Mouse (Mus musculus) liver, adult 2 months (tissue): Measurements from ENCODE around the gene Cpsf4. TPM values are rescaled to one million over a fixed set of nuclear protein-coding genes. Genes with fewer than 3 reads are reported as not detected.
"Not testable (repeated sequence)": the region's sequence is repeated elsewhere in the genome, so short reads cannot be mapped to it uniquely, and the experiment has no call there.

Source experiments
- DNase-seq: peaks from one replicate; pipeline ENCODE4 v3.0.0-alpha.2; 2011; ENCODE audit warnings: low read depth, low spot score; ENCODE audit errors: extremely low read depth
- H3K27ac ChIP-seq: fragments of 200-500 bp; replicated peaks from 2 replicates; pipeline ENCODE4 v1.5.1; 2012; ENCODE audit warnings: low read depth, mild to moderate bottlenecking, control low read depth, inconsistent platforms, low read length; ENCODE audit not compliant: insufficient read depth
- H3K27me3 ChIP-seq: fragments of 200-500 bp; 2 replicates; pipeline ENCODE4 v1.6.1; 2012; ENCODE audit warnings: mild to moderate bottlenecking, moderate library complexity, low read length, inconsistent platforms; ENCODE audit not compliant: control insufficient read depth, insufficient read depth
- H3K36me3 ChIP-seq: fragments of 200-500 bp; 2 replicates; pipeline ENCODE4 v1.6.1; 2012; ENCODE audit warnings: low read length, inconsistent platforms; ENCODE audit not compliant: control insufficient read depth, insufficient read depth
- H3K4me1 ChIP-seq: fragments of 200-500 bp; 2 replicates; pipeline ENCODE4 v1.6.1; 2011; ENCODE audit warnings: low read length; ENCODE audit not compliant: control insufficient read depth, insufficient read depth
- H3K4me3 ChIP-seq: fragments of 200-500 bp; 2 replicates; pipeline ENCODE4 v1.5.1; 2011; ENCODE audit warnings: low read depth, mild to moderate bottlenecking, control low read depth, low read length, moderate library complexity; ENCODE audit not compliant: insufficient read depth
- H3K79me2 ChIP-seq: fragments of 200-500 bp; 2 replicates; pipeline ENCODE4 v1.6.1; 2012; ENCODE audit warnings: inconsistent platforms, mild to moderate bottlenecking, low read length, moderate library complexity; ENCODE audit not compliant: control insufficient read depth, insufficient read depth
- H3K9ac ChIP-seq: fragments of 200-500 bp; 2 replicates; pipeline ENCODE4 v1.6.1; 2012; ENCODE audit warnings: low read depth, mild to moderate bottlenecking, control low read depth, inconsistent platforms, low read length
- CTCF ChIP-seq: fragments of 200-500 bp; IDR thresholded peaks from 2 replicates; pipeline ENCODE4 v1.5.1; 2011; ENCODE audit warnings: low read depth, low read length, control low read depth
- POLR2A ChIP-seq: fragments of 200-500 bp; IDR thresholded peaks from 2 replicates; pipeline ENCODE4 v1.6.1; 2011; ENCODE audit warnings: low read length, control low read depth; ENCODE audit not compliant: insufficient read depth; ENCODE audit errors: extremely low read depth
- WGBS: fragments of 180-500 bp; shearing (Covaris S2); methylation state at CpG from one replicate; pipeline ENCODE4 v1.1.7; 2018; 5-methylcytosine and 5-hydroxymethylcytosine counted together
- polyA plus RNA-seq: library from polyadenylated mRNA; depleted of rRNA; stranded (reverse); fragments of >200 nt; gene quantifications from 2 replicates; pipeline ENCODE4 v1.2.3, GENCODE M21; 2012
- total RNA-seq: library from RNA; depleted of rRNA; stranded (reverse); fragments of >200 nt; gene quantifications from 2 replicates; pipeline ENCODE4 v1.2.3, GENCODE M21; 2014

Cpsf4 gene
- total and polyA plus RNA-seq, 2 experiments: 16.4 to 20.2 TPM

- no peak overlapping the region for H3K27ac ChIP-seq
- no peaks in the 10 kb centered on the region for H3K27me3 ChIP-seq
- peaks cover 14% of the 10 kb centered on the region for H3K36me3 ChIP-seq
- no peak for TF ChIP-seq CTCF
- TF ChIP-seq POLR2A: no peak
- DNase-seq: no peak
- peaks cover 8% of the 10 kb centered on the region; the same call in 1 of the 2 replicates for H3K4me1 ChIP-seq
- H3K4me3 ChIP-seq: no peak overlapping the region
- H3K79me2 ChIP-seq: peaks cover 8% of the 10 kb centered on the region; the same call in 1 of the 2 replicates
- 98% methylated on average over 6 of the region's 6 CpGs for WGBS
- H3K9ac ChIP-seq: no peak overlapping the region
Observed at GRCm38 (mm10) chr5:145207385-145207784, 40.4 kb downstream of the Cpsf4 start.

DNA sequence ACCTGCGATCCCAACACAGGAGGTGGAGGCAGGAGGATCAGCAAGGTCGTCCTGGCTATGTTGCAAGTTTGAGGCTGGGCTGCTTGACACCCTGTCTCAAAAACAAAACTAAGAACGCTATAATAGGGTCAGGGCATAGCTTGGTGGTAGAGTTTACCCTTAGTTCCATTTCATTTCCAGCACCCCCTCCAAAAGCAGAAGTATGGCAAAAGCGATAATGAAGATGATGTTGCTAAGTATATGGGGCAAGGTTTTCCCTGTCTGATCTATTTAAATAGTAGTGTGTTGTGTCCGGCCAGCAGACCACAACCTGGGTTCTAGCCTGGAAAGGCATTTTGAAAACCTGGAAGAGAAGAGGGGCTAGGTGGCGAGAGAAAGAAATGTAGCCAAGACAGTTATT lies 40.9 kb downstream of the Cpsf4 start:
- no peak for DNase-seq
- Histone ChIP-seq H3K4me1 (peaks cover 8% of the 10 kb centered on the region; the same call in 1 of the 2 replicates), H3K79me2 (peaks cover 8% of the 10 kb centered on the region; the same call in 1 of the 2 replicates), H3K36me3 (peaks cover 16% of the 10 kb centered on the region), H3K27ac (no peak overlapping the region), H3K4me3 (no peak overlapping the region), H3K27me3 (no peaks in the 10 kb centered on the region), H3K9ac (no peak overlapping the region)
- WGBS: 87% methylated on average over 6 of the region's 6 CpGs
- TF ChIP-seq POLR2A (no peak), CTCF (no peak)

DNA sequence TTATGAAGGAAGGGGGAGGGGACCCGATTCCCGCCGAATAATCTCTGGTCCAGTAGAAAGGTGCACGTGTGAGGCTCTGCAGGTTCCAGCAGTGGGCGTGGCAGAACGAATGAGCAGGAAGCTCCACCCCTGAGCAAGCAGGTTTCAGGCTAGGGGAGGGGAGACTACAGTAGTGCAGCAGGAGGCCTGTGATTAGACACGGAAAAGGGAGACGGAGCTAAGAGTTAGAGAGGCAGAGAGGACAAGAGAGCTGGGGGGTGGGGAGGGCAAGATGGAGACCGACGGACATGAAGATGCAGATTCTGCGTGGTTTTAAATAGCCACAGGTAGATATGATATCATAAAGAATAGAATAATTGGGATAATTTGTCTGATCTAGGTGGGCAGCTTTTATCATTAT lies 41.4 kb downstream of the Cpsf4 start:
- H3K9ac ChIP-seq, DNase-seq, H3K27me3 ChIP-seq, H3K4me1 ChIP-seq, H3K27ac ChIP-seq, H3K4me3 ChIP-seq, H3K79me2 ChIP-seq: not testable (repeated sequence)
- 60% methylated on average over 11 of the region's 11 CpGs for WGBS
- peaks cover 16% of the 10 kb centered on the region for H3K36me3 ChIP-seq

DNA sequence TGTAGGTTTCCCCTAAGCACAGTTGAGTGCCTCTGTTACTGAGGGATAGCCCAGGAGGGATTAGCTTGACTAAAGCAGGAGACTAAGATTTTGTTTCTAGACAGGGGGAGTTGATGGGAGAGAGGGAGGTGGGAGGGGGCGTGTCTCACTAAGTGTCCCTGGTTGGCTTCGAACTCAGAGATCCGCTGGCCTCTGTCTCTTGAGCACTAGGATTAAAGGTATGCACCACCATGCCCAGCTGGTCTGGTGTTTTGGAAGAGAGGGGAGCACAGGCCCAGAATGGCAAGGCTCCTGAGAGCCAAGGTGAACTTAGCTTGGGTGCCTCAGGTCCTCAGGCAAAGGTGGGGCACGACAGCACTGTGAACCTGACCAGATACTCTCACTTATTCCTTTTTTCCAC lies 44.3 kb downstream of the Cpsf4 start:
- 98% methylated on average over 4 of the region's 4 CpGs for WGBS
- Histone ChIP-seq H3K4me3 (no peak overlapping the region), H3K79me2 (peaks cover 8% of the 10 kb centered on the region; the same call in 1 of the 2 replicates), H3K27ac (no peak overlapping the region), H3K27me3 (no peaks in the 10 kb centered on the region), H3K4me1 (no peaks in the 10 kb centered on the region), H3K9ac (no peak overlapping the region), H3K36me3 (peaks cover 16% of the 10 kb centered on the region)
- no peak for DNase-seq
- TF ChIP-seq POLR2A (no peak), CTCF (no peak)

DNA sequence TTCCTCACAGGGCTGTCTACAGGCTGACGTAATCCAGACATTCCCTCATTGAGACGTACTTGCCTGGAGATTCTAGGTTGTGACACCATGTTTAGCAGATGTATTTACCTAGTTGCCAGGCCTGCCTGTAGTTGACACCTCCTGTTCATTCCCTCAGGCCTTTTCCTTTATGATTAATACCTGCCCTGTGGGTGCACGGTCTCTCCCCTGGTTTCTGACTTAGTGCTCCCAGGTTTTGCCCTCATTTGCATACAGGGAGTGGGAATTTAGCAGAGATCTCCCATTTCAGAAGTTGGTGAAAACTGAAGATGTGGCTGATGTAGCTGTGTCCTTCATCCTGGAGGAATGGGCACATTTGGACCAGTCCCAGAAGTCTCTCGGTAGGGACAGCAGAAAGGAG lies 45.2 kb downstream of the Cpsf4 start:
- peaks cover 5% of the 10 kb centered on the region; the same call in 1 of the 2 replicates for H3K79me2 ChIP-seq
- 94% methylated on average over 4 of the region's 4 CpGs for WGBS
- H3K4me1 ChIP-seq: no peaks in the 10 kb centered on the region
- peaks cover 16% of the 10 kb centered on the region for H3K36me3 ChIP-seq
- no peaks in the 10 kb centered on the region for H3K27me3 ChIP-seq
- no peak overlapping the region for H3K4me3 ChIP-seq
- no peak overlapping the region for H3K27ac ChIP-seq
- TF ChIP-seq POLR2A: no peak
- TF ChIP-seq CTCF: no peak
- no peak overlapping the region for H3K9ac ChIP-seq
- DNase-seq: no peak

GRCm38 (mm10) chr5:145213505-145213904 lies 46.5 kb downstream of the Cpsf4 start:
- 91% methylated on average over 3 of the region's 3 CpGs for WGBS
- peaks cover 5% of the 10 kb centered on the region; the same call in 1 of the 2 replicates for H3K79me2 ChIP-seq
- no peak overlapping the region for H3K27ac ChIP-seq
- H3K9ac ChIP-seq: no peak overlapping the region
- H3K27me3 ChIP-seq: no peaks in the 10 kb centered on the region
- H3K4me1 ChIP-seq: peaks cover 7% of the 10 kb centered on the region
- H3K4me3 ChIP-seq: no peak overlapping the region
- no peak for TF ChIP-seq CTCF
- no peak for TF ChIP-seq POLR2A
- peaks cover 14% of the 10 kb centered on the region for H3K36me3 ChIP-seq
- DNase-seq: no peak
